Mouse (Mus musculus): ENCODE measurements at regions not wholly inside any gene's neighbourhood (a gene's known extent, or its start where the extent isn't known, plus 50 kb on each side); places are given as distances from the start of the nearest gene placed in this dataset.
"Not testable (repeated sequence)": the region's sequence is repeated elsewhere in the genome, so short reads cannot be mapped to it uniquely, and the experiment has no call there.

- DNase-seq (ENCODE audit: low spot score): no peak
These were observed 790.5 kb upstream of the Cdh8 start for GRCm38 (mm10) chr8:100206557-100207349.

DNA sequence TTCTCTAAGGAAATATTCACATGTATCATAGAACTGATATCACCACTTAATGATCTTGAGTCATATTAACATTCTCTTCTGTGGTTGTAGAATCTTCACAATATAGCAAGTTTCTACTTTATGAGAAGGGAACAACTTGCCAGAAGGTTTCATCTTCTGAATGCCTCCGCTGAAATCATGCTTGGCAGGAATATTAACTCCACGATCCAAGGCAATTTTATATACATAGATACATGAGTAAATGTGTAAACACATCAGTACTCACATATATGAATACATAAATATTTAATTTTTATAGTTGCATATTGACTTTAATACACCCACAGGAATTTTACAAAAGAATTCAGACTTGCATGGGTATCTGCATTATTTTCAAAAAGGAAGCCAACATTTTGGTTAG lies 777.0 kb upstream of the Cdh8 start:
- no peak for DNase-seq (ENCODE audit: low spot score)

DNA sequence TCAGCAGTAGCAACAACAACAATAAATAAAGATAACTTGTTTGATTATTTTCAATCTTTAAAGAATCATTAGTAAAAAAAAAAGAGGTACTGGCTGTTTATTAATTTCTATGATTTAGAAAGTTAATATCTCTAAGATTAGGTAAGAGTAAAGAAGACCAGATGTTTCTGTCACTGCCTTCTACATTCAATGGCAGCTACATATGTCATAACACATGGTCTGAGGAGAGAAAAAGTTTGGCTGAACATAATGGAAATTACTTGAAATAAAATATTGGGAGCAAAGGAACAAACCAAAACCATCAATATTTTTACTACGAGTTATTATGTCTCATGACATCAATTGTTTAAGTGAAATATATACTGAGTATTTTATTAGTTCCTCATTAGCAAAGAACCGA lies 774.4 kb upstream of the Cdh8 start:
- DNase-seq (ENCODE audit: low spot score): no peak

DNA sequence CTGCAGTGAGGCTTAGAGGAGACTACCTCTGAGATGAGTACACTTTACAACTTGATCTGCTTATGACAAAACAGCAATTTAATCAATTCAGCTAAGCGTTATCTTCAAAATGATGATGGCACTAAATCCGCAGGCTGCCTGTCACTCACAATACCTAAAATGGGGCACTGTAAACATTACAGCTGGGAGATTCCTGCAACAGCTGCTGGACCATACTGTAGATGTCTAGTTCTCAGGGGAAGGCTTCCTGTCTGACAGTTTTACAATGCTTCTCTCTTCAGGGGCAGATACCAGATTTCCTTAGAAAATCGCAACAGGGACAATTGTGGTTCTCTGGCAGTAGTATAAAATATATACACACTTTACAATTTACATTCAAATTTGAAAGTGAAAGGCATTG lies 771.7 kb upstream of the Cdh8 start:
- no peak for DNase-seq (ENCODE audit: low spot score)

DNA sequence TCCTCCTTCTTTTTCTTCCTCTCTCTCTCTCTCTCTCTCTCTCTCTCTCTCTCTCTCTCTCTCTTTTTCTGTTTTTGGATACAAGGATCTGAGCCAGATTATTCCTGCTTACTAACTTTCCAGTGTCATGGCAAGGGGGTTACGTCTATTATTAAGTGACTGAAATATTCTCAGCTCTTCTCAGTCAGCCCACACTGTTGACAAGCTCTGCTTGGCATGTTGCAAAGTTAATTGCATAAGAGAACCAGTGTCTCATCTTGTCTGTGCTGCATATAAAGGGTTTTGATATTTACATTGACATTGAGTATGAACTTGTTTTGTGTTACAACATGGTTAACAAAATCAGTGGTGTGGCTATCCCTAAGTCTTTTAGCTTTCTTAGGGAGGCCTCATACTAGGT lies 760.2 kb upstream of the Cdh8 start:
- DNase-seq (ENCODE audit: low spot score): no peak

- DNase-seq (ENCODE audit: low spot score): no peak
These were observed 729.1 kb upstream of the Cdh8 start for GRCm38 (mm10) chr8:100145411-100145810.

- no peak for DNase-seq (ENCODE audit: low spot score)
These were observed 727.9 kb upstream of the Cdh8 start for GRCm38 (mm10) chr8:100144124-100144680.

- no peak for DNase-seq (ENCODE audit: low spot score)
These were observed 688.4 kb upstream of the Cdh8 start for GRCm38 (mm10) chr8:100104412-100105365.

GRCm38 (mm10) chr8:100101957-100102356 lies 685.7 kb upstream of the Cdh8 start:
- DNase-seq (ENCODE audit: low spot score): no peak

GRCm38 (mm10) chr8:100072059-100072729 lies 655.9 kb upstream of the Cdh8 start:
- DNase-seq (ENCODE audit: low spot score): no peak

DNA sequence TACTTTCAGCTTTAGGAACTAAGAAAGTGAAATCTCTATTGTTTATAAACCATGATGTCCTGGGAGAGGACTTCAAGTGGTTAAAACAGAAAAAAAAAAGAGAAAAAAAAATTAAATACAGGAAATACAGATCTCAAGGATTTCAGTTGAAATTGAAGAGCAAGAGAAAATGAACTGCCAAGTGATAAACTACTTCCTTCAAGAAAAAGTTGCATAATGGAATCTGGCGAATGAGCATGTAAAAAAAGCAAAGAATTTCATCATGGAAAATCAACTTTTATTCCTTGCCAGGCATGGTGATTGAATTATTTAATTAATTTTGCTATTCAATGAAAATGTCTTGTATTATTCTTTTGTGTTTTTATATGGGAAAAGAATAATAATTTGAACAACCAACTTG lies 653.5 kb upstream of the Cdh8 start:
- DNase-seq (ENCODE audit: low spot score): peak; percentile 2

DNA sequence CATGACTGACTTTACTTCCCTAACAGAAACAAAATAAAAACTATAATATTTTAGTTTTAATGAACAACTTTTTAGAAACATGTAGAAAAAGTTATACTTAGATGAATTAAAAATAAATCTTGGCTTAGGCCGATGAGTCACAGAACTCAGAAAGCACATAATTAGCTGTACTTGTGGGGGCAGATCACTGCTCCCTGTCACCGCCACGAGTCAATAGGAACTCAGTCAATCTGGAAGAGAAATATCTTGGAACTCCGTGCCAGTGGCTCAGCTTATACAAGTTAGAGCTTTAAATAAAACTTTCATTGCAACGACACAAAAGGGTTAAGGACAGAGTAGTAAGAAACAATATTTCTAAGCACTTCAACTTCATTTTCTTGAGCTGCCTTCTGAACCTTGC lies 622.7 kb upstream of the Cdh8 start:
- no peak for DNase-seq (ENCODE audit: low spot score)

GRCm38 (mm10) chr8:100034474-100034873 lies 618.2 kb upstream of the Cdh8 start:
- no peak for DNase-seq (ENCODE audit: low spot score)

DNA sequence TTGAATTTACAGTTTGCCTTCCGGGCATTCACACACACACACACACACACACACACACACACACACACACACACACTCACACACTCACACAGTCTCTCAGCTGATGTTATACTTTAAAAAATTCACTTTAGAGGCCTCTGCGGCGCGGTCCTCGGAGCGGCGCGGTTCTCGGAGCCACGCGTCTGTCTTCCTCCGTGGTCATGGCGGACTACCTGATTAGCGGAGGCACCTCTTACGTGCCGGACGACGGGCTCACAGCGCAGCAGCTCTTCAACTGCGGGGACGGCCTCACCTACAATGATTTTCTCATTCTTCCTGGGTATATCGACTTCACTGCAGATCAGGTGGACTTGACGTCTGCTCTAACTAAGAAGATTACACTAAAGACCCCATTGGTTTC lies 614.1 kb upstream of the Cdh8 start:
- not testable (repeated sequence) for DNase-seq (ENCODE audit: low spot score)

DNA sequence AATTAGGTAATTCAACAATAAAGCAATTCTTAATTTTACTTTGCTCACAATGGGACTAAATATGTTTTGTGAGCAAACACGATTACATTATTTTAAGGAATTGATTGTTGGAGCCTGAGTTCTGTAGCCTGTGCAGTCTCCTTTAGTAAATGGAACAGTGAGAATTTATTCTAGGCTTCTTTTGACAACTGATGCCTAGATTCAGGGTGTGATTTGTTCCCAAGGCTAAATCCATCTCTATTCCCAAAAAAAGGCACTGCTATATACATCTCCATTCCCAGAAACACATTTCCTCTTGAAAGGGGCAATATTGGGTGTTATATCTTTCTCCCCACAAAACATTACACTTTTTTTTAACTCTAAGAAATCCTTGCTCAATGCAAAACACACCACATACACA lies 599.4 kb upstream of the Cdh8 start:
- DNase-seq (ENCODE audit: low spot score): no peak

GRCm38 (mm10) chr8:99999554-99999953 lies 583.3 kb upstream of the Cdh8 start:
- no peak for DNase-seq (ENCODE audit: low spot score)

DNA sequence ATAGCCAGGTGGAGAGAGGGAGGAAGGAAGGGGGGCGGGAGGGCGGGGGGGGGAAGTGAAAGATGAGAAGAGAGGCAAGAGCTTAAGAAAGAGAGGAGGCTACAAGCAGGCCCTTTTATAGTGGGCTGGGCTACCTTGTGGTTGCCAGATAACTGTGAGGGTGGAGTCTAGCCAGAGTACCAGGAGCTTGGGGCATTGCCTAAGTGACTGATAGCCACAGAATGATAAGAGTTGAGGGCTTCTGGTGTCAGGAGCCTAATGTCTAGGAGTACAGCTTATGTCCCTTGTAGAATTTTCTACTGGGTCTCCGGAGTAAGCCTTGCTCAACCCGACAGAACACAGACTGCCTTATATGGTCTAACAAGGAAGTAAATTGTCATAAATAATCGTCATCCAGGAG lies 567.4 kb upstream of the Cdh8 start:
- DNase-seq (ENCODE audit: low spot score): no peak

GRCm38 (mm10) chr8:99954697-99955096 lies 538.4 kb upstream of the Cdh8 start:
- DNase-seq (ENCODE audit: low spot score): no peak

DNA sequence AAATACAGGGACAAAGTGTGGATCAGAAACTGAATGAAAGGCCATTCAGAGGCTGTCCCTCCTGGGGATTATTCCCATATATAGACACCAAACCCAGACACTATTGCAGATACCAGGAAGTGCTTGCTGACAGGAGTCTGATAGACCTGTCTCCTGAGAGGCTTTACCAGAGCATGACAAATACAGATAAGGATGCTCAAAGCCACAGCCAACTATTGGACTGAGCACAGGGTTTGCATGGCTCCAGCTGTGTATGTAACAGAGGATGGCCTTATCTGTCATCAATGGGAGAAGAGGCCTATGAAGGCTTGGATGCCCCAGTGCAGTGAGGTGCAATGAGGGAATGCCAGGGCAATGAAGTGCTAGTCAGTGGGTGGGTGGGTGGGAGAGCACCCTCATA lies 537.6 kb upstream of the Cdh8 start:
- DNase-seq (ENCODE audit: low spot score): no peak

GRCm38 (mm10) chr8:99933159-99933558 lies 516.9 kb upstream of the Cdh8 start:
- no peak for DNase-seq (ENCODE audit: low spot score)

All from lung, postnatal 25 days (tissue).